Mouse (Mus musculus): ENCODE results near the gene Gramd1b.

DNA sequence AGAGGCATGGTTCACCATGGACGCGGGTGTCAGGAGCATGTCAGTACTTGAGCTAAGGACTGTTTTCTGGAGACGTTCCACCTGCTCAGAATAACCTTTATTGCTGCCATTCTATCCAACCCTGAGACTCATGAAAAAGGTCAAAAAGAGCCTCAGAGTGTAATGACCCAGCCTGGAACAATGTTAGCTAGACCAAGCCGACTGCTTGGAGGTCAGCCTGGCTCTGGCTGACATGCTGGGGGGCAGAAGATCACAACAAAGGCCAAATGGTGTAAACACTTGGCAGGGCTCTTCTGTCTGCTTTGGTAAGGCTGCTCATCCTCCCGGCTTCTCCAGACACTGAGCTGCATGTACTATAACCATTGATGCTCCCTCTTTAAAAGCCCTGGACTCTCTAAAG, 88.4 kb downstream of the Gramd1b start:
- TF ChIP-seq POLR2A (IDR thresholded peaks at IDR 0.05; ENCODE audit: borderline replicate concordance, extremely low read depth, insufficient read depth, insufficient read length, poor library complexity, severe bottlenecking) = no peak
- no peak for TF ChIP-seq CTCF (IDR thresholded peaks at IDR 0.05; ENCODE audit: borderline replicate concordance, extremely low read depth, insufficient read depth, insufficient read length)

Measured in brain, embryonic 14.5 days (tissue).